Mouse (Mus musculus) left cerebral cortex, postnatal 36 days (tissue): ENCODE data around the gene Caln1. TPM values are rescaled to one million over a fixed set of nuclear protein-coding genes. Genes with fewer than 3 reads are reported as not detected.

Source experiments
- DNase-seq, 2 experiments: peaks; one replicate each; pipeline ENCODE4 v3.0.0; 2021 to 2022; ENCODE audit warnings: low spot score in 2 of 2, mixed read lengths in 1 of 2
- intact Hi-C: fragments of 180-260 bp; cut with DNase I; formaldehyde crosslinking; loops from one replicate; pipeline ENCODE4 v1.15.1; 2025
- total RNA-seq, 2 experiments: library from RNA; stranded (reverse); gene quantifications; 2 replicates each; pipeline ENCODE4 v1.2.3; 2021

Gene Caln1
- total RNA-seq, 2 experiments from 2014 or later, result 130 to 138 TPM

- intact Hi-C loops, result loop anchor here (2.0 to 5.0 kb wide), 3 partner anchors 406 to 533 kb away; no protein-coding TSS in a partner anchor
- DNase-seq, result peak; percentile 84
Observed at GRCm38 (mm10) chr5:130853371-130853770, 484.1 kb downstream of the Caln1 start.

GRCm38 (mm10) chr5:130854430-130854829 is 485.2 kb downstream of the Caln1 start:
- intact Hi-C loops, result loop anchor here (5.0 kb wide), 1 partner anchor 407 kb away; no protein-coding TSS in a partner anchor
- peak; percentile 73 to 74 for DNase-seq

GRCm38 (mm10) chr5:130858148-130858547 is 488.9 kb downstream of the Caln1 start:
- peak in 1 of 2 experiments; percentile 25 for DNase-seq
- intact Hi-C loops, result loop anchor here (1.0 kb wide), 1 partner anchor 583 kb away; no protein-coding TSS in a partner anchor

GRCm38 (mm10) chr5:130858706-130859105 is 489.5 kb downstream of the Caln1 start:
- DNase-seq, result no peak
- intact Hi-C loops, result loop anchor here (1.0 kb wide), 1 partner anchor 583 kb away; no protein-coding TSS in a partner anchor

- intact Hi-C loops, result loop anchor here (10.0 kb wide), 1 partner anchor 145 kb away; no protein-coding TSS in a partner anchor
- no peak for DNase-seq
Observed at GRCm38 (mm10) chr5:130859736-130860135, 490.5 kb downstream of the Caln1 start.

GRCm38 (mm10) chr5:130862302-130862701 is 493.0 kb downstream of the Caln1 start:
- intact Hi-C loops, result loop anchor here (1.0 to 10.0 kb wide), 2 partner anchors 142 to 566 kb away; no protein-coding TSS in a partner anchor
- peak; percentile 56 to 57 for DNase-seq

- no peak for DNase-seq
- intact Hi-C loops, result loop anchor here (10.0 kb wide), 1 partner anchor 135 kb away; no protein-coding TSS in a partner anchor
Observed at GRCm38 (mm10) chr5:130869869-130870268, 500.6 kb downstream of the Caln1 start.

- no peak for DNase-seq
- intact Hi-C loops, result no loop called here
Observed at GRCm38 (mm10) chr5:130871086-130871485, 501.8 kb downstream of the Caln1 start.

GRCm38 (mm10) chr5:130875391-130875790 is 506.1 kb downstream of the Caln1 start:
- no peak for DNase-seq
- intact Hi-C loops, result no loop called here

GRCm38 (mm10) chr5:130880331-130880730 is 511.1 kb downstream of the Caln1 start:
- intact Hi-C loops, result no loop called here
- no peak for DNase-seq

GRCm38 (mm10) chr5:130891735-130892134 is 522.5 kb downstream of the Caln1 start:
- no peak for DNase-seq
- intact Hi-C loops, result no loop called here

GRCm38 (mm10) chr5:130895991-130896390 is 526.7 kb downstream of the Caln1 start:
- no peak for DNase-seq
- intact Hi-C loops, result no loop called here

Other genes starting within 250 kb of the Caln1 start
- gene Kctd7, start 224.6 kb upstream of the Caln1 start, total RNA-seq, result 10 to 100 TPM in 1 of 2 experiments, 1 to 10 TPM in 1; 9.4 to 13.1 TPM
- gene Rabgef1, start 197.7 kb upstream of the Caln1 start, total RNA-seq, result 10 to 100 TPM; 58.6 to 59.7 TPM
- 10 to 100 TPM; 42.9 to 43.3 TPM for gene Tmem248, start 152.4 kb upstream of the Caln1 start, total RNA-seq
- gene Sbds, start 113.9 kb upstream of the Caln1 start, total RNA-seq, result 10 to 100 TPM; 75.4 to 81.3 TPM
- 10 to 100 TPM; 15.3 to 16.2 TPM for gene Tyw1, start 113.8 kb upstream of the Caln1 start, total RNA-seq
- 1 to 10 TPM; 1.6 to 2.0 TPM for gene A330070K13Rik, start 15.2 kb downstream of the Caln1 start, total RNA-seq